Mouse (Mus musculus) thymus, adult 2 months (tissue): ENCODE results near the gene Gm20716. TPM values are rescaled to one million over a fixed set of nuclear protein-coding genes. Genes with fewer than 3 reads are reported as not detected.

Experiments
- DNase-seq: peaks from one replicate; pipeline ENCODE4 v3.0.0; 2021
- H3K27ac ChIP-seq: fragments of 200-500 bp; 2 replicates; pipeline ENCODE4 v1.5.1; 2012; ENCODE audit warnings: low read length, control low read depth; ENCODE audit not compliant: control insufficient read depth, insufficient read depth
- H3K27me3 ChIP-seq: fragments of 200-500 bp; 2 replicates; pipeline ENCODE4 v1.6.1; 2012; ENCODE audit warnings: mild to moderate bottlenecking, low read length, moderate library complexity, mixed read lengths; ENCODE audit not compliant: control insufficient read depth, insufficient read depth
- H3K36me3 ChIP-seq: fragments of 200-500 bp; 2 replicates; pipeline ENCODE4 v1.6.1; 2012; ENCODE audit warnings: mild to moderate bottlenecking, low read length, moderate library complexity; ENCODE audit not compliant: control insufficient read depth, insufficient read depth
- H3K4me1 ChIP-seq: fragments of 200-500 bp; replicated peaks from 2 replicates; pipeline ENCODE4 v1.6.1; 2012; ENCODE audit warnings: low read length; ENCODE audit not compliant: control insufficient read depth, insufficient read depth
- H3K4me3 ChIP-seq: fragments of 200-500 bp; 2 replicates; pipeline ENCODE4 v1.5.1; 2012; ENCODE audit warnings: mild to moderate bottlenecking, low read length, control low read depth, moderate library complexity; ENCODE audit not compliant: control insufficient read depth, insufficient read depth
- CTCF ChIP-seq: fragments of 200-500 bp; IDR thresholded peaks from 2 replicates; pipeline ENCODE4 v1.5.1; 2012; ENCODE audit warnings: mild to moderate bottlenecking, control low read depth, low read length, moderate library complexity, borderline replicate concordance; ENCODE audit not compliant: control insufficient read depth, poor library complexity, insufficient read depth; ENCODE audit errors: extremely low read depth
- POLR2A ChIP-seq: fragments of 200-500 bp; IDR thresholded peaks from 2 replicates; pipeline ENCODE4 v1.6.1; 2012; ENCODE audit warnings: mild to moderate bottlenecking, low read length, control low read depth, moderate library complexity; ENCODE audit not compliant: control insufficient read depth, poor library complexity, insufficient read depth; ENCODE audit errors: extremely low read depth
- WGBS: fragments of 180-500 bp; shearing (Covaris S2); methylation state at CpG from one replicate; pipeline ENCODE4 v1.1.7; 2018; 5-methylcytosine and 5-hydroxymethylcytosine counted together
- polyA plus RNA-seq: library from polyadenylated mRNA; depleted of rRNA; stranded (reverse); fragments of >200 nt; gene quantifications from 2 replicates; pipeline ENCODE4 v1.2.3, GENCODE M21; 2012

The Gm20716 gene
- polyA plus RNA-seq, 1 experiment: 3.8 TPM

GRCm38 (mm10) chr2:168259046-168259445, 28.9 kb upstream of the Gm20716 start:
- Histone ChIP-seq H3K4me1 (no peaks in the 10 kb centered on the region), H3K27ac (no peak overlapping the region), H3K4me3 (no peak overlapping the region), H3K36me3 (no peaks in the 10 kb centered on the region), H3K27me3 (no peaks in the 10 kb centered on the region)
- TF ChIP-seq CTCF (no peak), POLR2A (no peak)
- no peak for DNase-seq
- WGBS: 94% methylated on average over 8 of the region's 8 CpGs

- WGBS: 42% methylated on average over 4 of the region's 4 CpGs
- no peak for DNase-seq
- no peaks in the 10 kb centered on the region for H3K4me1 ChIP-seq
- no peaks in the 10 kb centered on the region for H3K27me3 ChIP-seq
- no peak overlapping the region for H3K4me3 ChIP-seq
- TF ChIP-seq POLR2A (no peak), CTCF (no peak)
- H3K27ac ChIP-seq: no peak overlapping the region
- no peaks in the 10 kb centered on the region for H3K36me3 ChIP-seq
These were observed 27.0 kb upstream of the Gm20716 start for GRCm38 (mm10) chr2:168257188-168257587.

- WGBS: 95% methylated on average over 3 of the region's 3 CpGs
- Histone ChIP-seq H3K27ac (no peak overlapping the region), H3K27me3 (no peaks in the 10 kb centered on the region), H3K4me1 (no peaks in the 10 kb centered on the region), H3K36me3 (no peaks in the 10 kb centered on the region), H3K4me3 (no peak overlapping the region)
- no peak for DNase-seq
- TF ChIP-seq POLR2A (no peak), CTCF (no peak)
These were observed 26.3 kb upstream of the Gm20716 start for GRCm38 (mm10) chr2:168256506-168256905.

- Histone ChIP-seq H3K4me3 (no peak overlapping the region), H3K4me1 (no peaks in the 10 kb centered on the region), H3K36me3 (no peaks in the 10 kb centered on the region), H3K27me3 (no peaks in the 10 kb centered on the region), H3K27ac (no peak overlapping the region)
- TF ChIP-seq CTCF (no peak), POLR2A (no peak)
- no peak for DNase-seq
- 41% methylated on average over 7 of the region's 7 CpGs for WGBS
These were observed 23.7 kb upstream of the Gm20716 start for GRCm38 (mm10) chr2:168253822-168254221.

- H3K4me1 ChIP-seq: no peaks in the 10 kb centered on the region
- no peaks in the 10 kb centered on the region for H3K36me3 ChIP-seq
- H3K27me3 ChIP-seq: no peaks in the 10 kb centered on the region
- no peak for TF ChIP-seq POLR2A
- 0 out of 2 replicates have a peak, but pooled peaks have one; percentile 22 for TF ChIP-seq CTCF
- 48% methylated on average over 16 of the region's 16 CpGs for WGBS
- peak; percentile 37 for DNase-seq
- no peak overlapping the region for H3K4me3 ChIP-seq
- no peak overlapping the region for H3K27ac ChIP-seq
These were observed 22.6 kb upstream of the Gm20716 start for GRCm38 (mm10) chr2:168252639-168253292.

GRCm38 (mm10) chr2:168250270-168250669, 20.1 kb upstream of the Gm20716 start:
- TF ChIP-seq CTCF (peak; percentile 31; the same call in 1 of the 2 replicates), POLR2A (no peak)
- H3K27me3 ChIP-seq: no peaks in the 10 kb centered on the region
- 31% methylated on average over 8 of the region's 8 CpGs for WGBS
- no peaks in the 10 kb centered on the region for H3K36me3 ChIP-seq
- H3K4me1 ChIP-seq: no peaks in the 10 kb centered on the region
- DNase-seq: peak; percentile 80
- H3K27ac ChIP-seq: no peak overlapping the region
- H3K4me3 ChIP-seq: no peak overlapping the region

GRCm38 (mm10) chr2:168248856-168249245, 18.7 kb upstream of the Gm20716 start:
- DNase-seq: peak; percentile 18
- Histone ChIP-seq H3K27me3 (no peaks in the 10 kb centered on the region), H3K4me1 (no peaks in the 10 kb centered on the region), H3K27ac (no peak overlapping the region), H3K36me3 (no peaks in the 10 kb centered on the region), H3K4me3 (no peak overlapping the region)
- WGBS: 10% methylated on average over 2 of the region's 2 CpGs
- TF ChIP-seq POLR2A (no peak), CTCF (no peak)
